Mouse (Mus musculus) spleen, adult 2 months (tissue): ENCODE measurements around the gene Arhgef3. TPM values are rescaled to one million over a fixed set of nuclear protein-coding genes. Genes with fewer than 3 reads are reported as not detected.
A peak's percentile ranks its signal among the peaks of the same experiment; 100 is the strongest.

ENCODE experiments used
- DNase-seq, 2 experiments: peaks; one replicate each; pipeline versions ENCODE4 v3.0.0 to v3.0.0-alpha.2; 2012 to 2021; ENCODE audit warnings: low spot score in 2 of 2, low read depth in 1 of 2
- H3K27ac ChIP-seq: fragments of 200-500 bp; 2 replicates; pipeline ENCODE4 v1.5.1; 2012; ENCODE audit warnings: low read length, inconsistent platforms; ENCODE audit not compliant: insufficient read depth
- H3K27me3 ChIP-seq: fragments of 200-500 bp; 2 replicates; pipeline ENCODE4 v1.6.1; 2012; ENCODE audit warnings: mild to moderate bottlenecking, moderate library complexity, low read length, inconsistent platforms; ENCODE audit not compliant: control insufficient read depth, insufficient read depth
- H3K36me3 ChIP-seq: fragments of 200-500 bp; 2 replicates; pipeline ENCODE4 v1.6.1; 2012; ENCODE audit warnings: mild to moderate bottlenecking, low read length, inconsistent platforms; ENCODE audit not compliant: control insufficient read depth, insufficient read depth
- H3K4me1 ChIP-seq: fragments of 200-500 bp; 2 replicates; pipeline ENCODE4 v1.6.1; 2011; ENCODE audit warnings: inconsistent platforms; ENCODE audit not compliant: control insufficient read depth, insufficient read depth, insufficient read length
- H3K4me3 ChIP-seq: fragments of 200-500 bp; 2 replicates; pipeline ENCODE4 v1.5.1; 2011; ENCODE audit warnings: mild to moderate bottlenecking, inconsistent platforms; ENCODE audit not compliant: insufficient read depth, insufficient read length; ENCODE audit errors: extremely low read depth
- CTCF ChIP-seq: fragments of 200-500 bp; IDR thresholded peaks from 2 replicates; pipeline ENCODE4 v1.5.1; 2011; ENCODE audit warnings: mild to moderate bottlenecking, inconsistent platforms; ENCODE audit not compliant: insufficient read depth, insufficient read length, insufficient replicate concordance; ENCODE audit errors: extremely low read depth
- POLR2A ChIP-seq: fragments of 200-500 bp; IDR thresholded peaks from 2 replicates; pipeline ENCODE4 v1.6.1; 2011; ENCODE audit warnings: low read depth, low read length, inconsistent platforms
- WGBS: fragments of 180-500 bp; shearing (Covaris S2); methylation state at CpG from one replicate; pipeline ENCODE4 v1.1.7; 2018; 5-methylcytosine and 5-hydroxymethylcytosine counted together
- polyA plus RNA-seq: library from polyadenylated mRNA; depleted of rRNA; stranded (reverse); fragments of >200 nt; gene quantifications from 2 replicates; pipeline ENCODE4 v1.2.3, GENCODE M21; 2012; rRNA removed

Gene Arhgef3
- polyA plus RNA-seq = 21.1 and 23.7 TPM in 2 replicates

DNA sequence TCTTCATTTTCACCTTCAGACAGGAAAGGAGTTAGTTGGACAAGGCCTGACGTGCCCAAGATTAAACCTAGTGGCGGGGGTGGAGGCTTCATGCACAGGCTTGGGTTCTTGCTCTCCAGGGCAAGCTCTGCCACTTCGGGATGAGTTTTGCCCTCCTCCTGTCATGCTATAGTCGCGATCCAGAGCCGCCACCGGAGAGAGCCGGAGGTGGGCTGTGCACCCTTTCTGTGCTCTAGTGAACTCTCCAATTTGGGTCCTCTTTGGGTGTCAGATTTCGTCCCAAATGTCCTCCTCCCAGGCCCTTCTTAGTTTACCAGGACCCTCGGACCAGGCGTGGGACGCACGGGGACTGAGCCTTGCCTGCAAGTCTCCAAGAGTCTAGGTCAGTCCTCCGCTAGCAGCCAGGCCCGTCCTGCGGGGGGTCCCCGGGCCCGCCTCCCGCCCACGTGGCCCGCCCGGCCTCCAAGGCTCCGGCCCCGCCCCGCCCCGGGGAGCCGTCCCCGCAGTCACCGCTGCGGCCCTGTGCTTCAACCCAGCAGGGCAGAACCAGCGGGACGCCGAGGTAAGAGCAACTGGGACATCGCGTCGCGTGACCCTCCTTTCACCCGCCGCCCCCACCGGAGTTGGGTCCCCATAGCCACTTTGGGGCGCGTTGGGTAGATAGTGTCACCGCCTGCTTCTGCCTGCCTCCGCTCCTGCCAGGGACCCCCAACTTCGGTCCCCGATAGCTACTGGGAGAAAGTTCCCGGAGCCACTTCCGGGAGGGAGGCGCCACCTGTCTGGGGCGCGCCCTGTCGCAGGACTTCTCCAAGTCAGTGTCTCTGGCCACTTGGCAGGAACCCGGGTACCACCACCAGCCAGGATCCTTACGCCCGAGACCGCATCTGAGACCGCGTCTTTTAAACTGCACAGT is at the start of gene Arhgef3:
Gene Arhgef3, plus strand, starts transcription at position 538 of the 913 bp plus-strand sequence.
- Histone ChIP-seq H3K36me3 (no peaks in the 10 kb centered on the region), H3K27me3 (peaks cover 8% of the 10 kb centered on the region), H3K4me1 (no peaks in the 10 kb centered on the region; the same call in none of the 2 replicates), H3K4me3 (peak within 1 kb of the TSS; percentile 54), H3K27ac (no peak within 1 kb of the TSS)
- no peak for TF ChIP-seq CTCF
- no peak for TF ChIP-seq POLR2A
- 4% methylated on average over 58 of the region's 58 CpGs for WGBS
- peak in 1 of 2 experiments; percentile 20 for DNase-seq

- 36% methylated on average over 9 of the region's 9 CpGs for WGBS
- Histone ChIP-seq H3K36me3 (no peaks in the 10 kb centered on the region), H3K27ac (no peak overlapping the region), H3K4me3 (no peak overlapping the region), H3K4me1 (no peaks in the 10 kb centered on the region), H3K27me3 (no peaks in the 10 kb centered on the region)
- no peak for DNase-seq
- no peak for TF ChIP-seq POLR2A
- no peak for TF ChIP-seq CTCF
These were observed 48.3 kb upstream of the Arhgef3 start for GRCm38 (mm10) chr14:27066171-27066929.

- Histone ChIP-seq H3K36me3 (no peaks in the 10 kb centered on the region), H3K4me3 (no peak overlapping the region), H3K27ac (no peak overlapping the region), H3K4me1 (no peaks in the 10 kb centered on the region), H3K27me3 (no peaks in the 10 kb centered on the region)
- DNase-seq = no peak
- 79% methylated on average over 6 of the region's 6 CpGs for WGBS
- no peak for TF ChIP-seq POLR2A
- TF ChIP-seq CTCF = no peak
These were observed 46.8 kb upstream of the Arhgef3 start for GRCm38 (mm10) chr14:27067866-27068271.

DNA sequence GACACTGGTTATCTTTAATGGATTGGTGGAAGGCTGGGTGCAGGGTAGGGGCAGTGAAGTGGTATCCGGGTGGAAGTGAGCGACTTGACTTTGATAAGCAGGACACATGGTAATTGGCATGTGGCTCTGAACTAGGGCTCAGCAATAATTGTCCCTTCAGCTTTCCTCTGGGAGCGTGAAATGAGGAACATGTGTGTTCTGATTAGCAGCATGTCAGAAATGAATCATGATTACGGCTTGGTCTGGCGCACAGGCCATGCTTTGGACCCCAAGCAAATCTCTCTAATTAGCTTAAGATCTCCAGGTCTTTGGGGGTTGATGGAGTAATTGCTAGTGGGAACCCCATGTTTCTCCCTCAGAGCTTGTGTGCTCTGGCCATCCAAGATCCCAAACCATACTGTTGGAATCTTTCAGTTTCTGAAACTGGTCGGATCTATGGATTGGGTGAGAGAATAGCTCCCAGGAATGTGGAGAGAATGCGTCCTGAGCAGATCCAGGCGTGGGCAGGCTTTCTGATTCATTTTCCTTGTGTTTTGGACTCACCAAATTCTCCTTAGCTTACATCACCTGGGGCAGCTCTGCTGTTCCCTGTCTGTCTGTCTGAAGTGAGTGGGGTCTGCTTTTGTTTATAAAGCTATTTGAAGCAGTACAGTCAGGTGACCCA is 45.1 kb upstream of the Arhgef3 start:
- TF ChIP-seq POLR2A = no peak
- no peak for TF ChIP-seq CTCF
- H3K27ac ChIP-seq = no peak overlapping the region
- no peaks in the 10 kb centered on the region for H3K27me3 ChIP-seq
- no peaks in the 10 kb centered on the region for H3K36me3 ChIP-seq
- no peak overlapping the region for H3K4me3 ChIP-seq
- no peak for DNase-seq
- no peaks in the 10 kb centered on the region for H3K4me1 ChIP-seq
- whole genome bisulfite sequencing = 85% methylated on average over 8 of the region's 8 CpGs

DNA sequence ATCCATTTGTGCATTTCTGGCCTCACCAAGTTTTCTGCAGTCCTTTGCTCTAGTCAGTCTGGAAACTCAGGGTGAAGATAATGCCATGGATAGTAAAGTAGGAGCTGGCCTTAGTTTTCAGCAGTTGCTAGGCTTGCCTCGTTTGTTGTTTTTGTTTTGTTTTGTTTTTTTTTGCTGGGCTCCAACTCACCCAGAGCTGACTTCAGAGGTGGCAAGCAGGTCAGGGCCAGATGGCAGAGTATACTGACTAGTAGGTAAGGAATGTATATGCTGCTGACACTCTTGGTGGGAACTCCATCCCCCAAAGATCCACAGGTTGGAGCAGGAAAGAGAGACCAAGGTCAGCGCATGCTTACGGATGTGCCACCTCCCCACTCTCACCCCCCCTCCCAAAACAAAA is 44.6 kb upstream of the Arhgef3 start:
- TF ChIP-seq CTCF (no peak), POLR2A (no peak)
- WGBS = 86% methylated on average over 3 of the region's 3 CpGs
- H3K4me1 ChIP-seq = no peaks in the 10 kb centered on the region
- no peak overlapping the region for H3K4me3 ChIP-seq
- no peaks in the 10 kb centered on the region for H3K27me3 ChIP-seq
- H3K27ac ChIP-seq = no peak overlapping the region
- no peak for DNase-seq
- no peaks in the 10 kb centered on the region for H3K36me3 ChIP-seq

DNA sequence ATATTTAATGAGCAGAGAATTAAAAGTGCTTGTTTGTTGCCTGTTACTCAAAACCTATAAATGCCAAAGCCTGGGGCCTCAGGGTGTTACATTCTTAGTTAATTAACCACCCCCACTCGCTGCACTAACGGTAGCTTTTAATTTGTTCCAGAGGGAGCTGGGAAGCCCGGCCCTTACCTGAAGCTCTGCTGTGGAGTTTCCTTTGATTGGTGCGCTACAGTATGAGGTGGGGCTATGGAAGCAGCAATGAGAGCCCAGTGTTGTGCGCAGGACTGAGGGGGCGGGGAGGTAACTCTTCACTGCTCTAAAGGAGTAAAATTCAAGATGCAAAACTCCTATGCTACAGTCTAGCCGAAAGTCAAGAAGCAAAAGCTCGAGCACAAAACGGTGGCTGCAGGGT is 43.9 kb upstream of the Arhgef3 start:
- TF ChIP-seq CTCF (no peak), POLR2A (no peak)
- Histone ChIP-seq H3K27ac (no peak overlapping the region), H3K36me3 (no peaks in the 10 kb centered on the region), H3K4me3 (no peak overlapping the region), H3K4me1 (no peaks in the 10 kb centered on the region), H3K27me3 (no peaks in the 10 kb centered on the region)
- 86% methylated on average over 9 of the region's 9 CpGs for WGBS
- DNase-seq = no peak
